Mouse (Mus musculus): ENCODE results near the gene Man2b2.

DNA sequence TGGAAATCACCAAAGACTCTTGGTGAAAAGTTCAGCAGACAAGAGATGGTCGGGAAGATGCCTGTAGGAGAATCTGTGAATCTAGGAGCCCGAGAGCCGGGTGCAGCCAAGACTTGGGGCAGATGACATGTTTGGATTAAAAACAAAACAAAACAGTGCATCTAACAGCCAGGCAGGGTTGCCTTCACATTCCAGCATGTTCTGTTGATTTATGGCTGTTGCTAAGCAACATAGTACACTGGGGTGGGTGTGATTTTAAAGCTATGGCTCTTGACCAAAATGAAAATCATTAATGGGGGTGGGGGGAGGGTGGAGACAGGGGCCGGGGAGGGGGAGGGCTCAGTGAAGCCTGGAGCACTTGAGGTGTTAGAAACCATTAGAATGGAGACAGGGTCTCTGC, 21.1 kb upstream of the Man2b2 start:
- no peak for TF ChIP-seq CTCF (IDR thresholded peaks at IDR 0.05; ENCODE audit: low read depth)
- no peak for TF ChIP-seq EP300 (IDR thresholded peaks at IDR 0.05; ENCODE audit: low read depth)

All from liver, postnatal 0 days (tissue).